Mouse (Mus musculus) liver, adult 2 months (tissue): ENCODE data around the gene Eef1akmt4.

ENCODE experiments used
- CTCF ChIP-seq: fragments of 200-500 bp; IDR thresholded peaks from 2 replicates; pipeline ENCODE4 v1.5.1; 2011; ENCODE audit warnings: low read depth, low read length, control low read depth
- POLR2A ChIP-seq: fragments of 200-500 bp; IDR thresholded peaks from 2 replicates; pipeline ENCODE4 v1.6.1; 2011; ENCODE audit warnings: low read length, control low read depth; ENCODE audit not compliant: insufficient read depth; ENCODE audit errors: extremely low read depth

DNA sequence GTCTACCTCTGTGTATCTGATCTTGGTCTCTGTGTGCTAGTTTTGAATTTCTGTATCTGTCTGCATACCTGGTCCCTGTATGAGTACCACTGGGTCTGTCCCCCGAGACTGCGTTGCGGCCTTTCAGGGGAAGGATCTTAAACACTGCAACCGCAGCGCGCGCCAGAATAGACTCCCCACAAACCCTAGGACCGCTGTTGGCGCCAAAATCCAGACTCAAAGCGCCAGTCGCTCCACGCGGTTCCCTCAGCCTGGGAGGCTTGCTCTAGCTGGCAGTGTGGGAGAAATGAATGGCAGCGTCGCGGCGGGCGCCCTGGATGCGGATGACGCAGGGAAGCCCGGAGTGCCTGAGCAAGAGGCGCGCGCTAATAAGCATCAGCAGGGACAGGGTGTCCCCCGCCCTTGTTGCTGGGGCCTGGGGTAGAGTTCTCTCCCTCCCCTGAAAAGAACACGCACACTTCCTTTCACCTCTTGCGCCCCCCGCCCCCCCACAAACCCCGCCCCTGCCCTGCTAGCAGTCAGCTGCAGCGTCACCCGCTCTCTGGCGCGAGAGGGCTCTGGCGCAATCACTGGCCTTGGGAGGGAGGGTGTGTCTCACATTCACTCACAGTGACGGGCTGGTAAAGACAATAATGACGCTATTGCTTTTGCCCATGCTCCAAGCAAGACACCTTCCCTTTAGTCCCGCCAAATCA lies 10.7 kb downstream of the Eef1akmt4 start:
- no peak for TF ChIP-seq CTCF
- TF ChIP-seq POLR2A = no peak
